Mouse (Mus musculus) gastrocnemius, adult 2 months (tissue): Measurements from ENCODE around the gene Ambra1. TPM values are rescaled to one million over a fixed set of nuclear protein-coding genes. Genes with fewer than 3 reads are reported as not detected.
A peak's percentile ranks its signal among the peaks of the same experiment; 100 is the strongest.

Source experiments
- DNase-seq: peaks from one replicate; pipeline ENCODE4 v3.0.0; 2022
- H3K27ac ChIP-seq: fragments of 200-600 bp; 2 replicates; pipeline ENCODE4 v1.8.1; 2022; ENCODE audit warnings: mild to moderate bottlenecking
- H3K4me3 ChIP-seq: fragments of 200-600 bp; 2 replicates; pipeline ENCODE4 v1.8.1; 2022; ENCODE audit warnings: mild to moderate bottlenecking, moderate library complexity
- CTCF ChIP-seq: fragments of 200-600 bp; IDR thresholded peaks from 2 replicates; pipeline ENCODE4 v1.8.1; 2022; ENCODE audit warnings: antibody characterized with exemption, mild to moderate bottlenecking, moderate library complexity
- intact Hi-C: fragments of 180-260 bp; cut with DNase I; formaldehyde crosslinking; loops from one replicate; pipeline ENCODE4 v1.15.1; 2025
- total RNA-seq, 2 experiments: library from RNA; stranded (reverse); gene quantifications; 2 replicates each; pipeline ENCODE4 v1.2.3; 2021

Gene Ambra1
- total RNA-seq, 2 experiments from 2014 or later: 16.7 to 18.1 TPM

- intact Hi-C loops: no loop called here
- DNase-seq: no peak
- Histone ChIP-seq H3K4me3 (no peak overlapping the region), H3K27ac (no peak overlapping the region)
- TF ChIP-seq CTCF: no peak
Measured at GRCm38 (mm10) chr2:91844085-91844484, 114.2 kb downstream of the Ambra1 start.

GRCm38 (mm10) chr2:91852446-91853191, 122.7 kb downstream of the Ambra1 start:
- intact Hi-C loops: no loop called here
- no peak for DNase-seq
- Histone ChIP-seq H3K4me3 (no peak overlapping the region), H3K27ac (no peak overlapping the region)
- no peak for TF ChIP-seq CTCF

- no peak for TF ChIP-seq CTCF
- Histone ChIP-seq H3K4me3 (no peak overlapping the region), H3K27ac (no peak overlapping the region)
- intact Hi-C loops: no loop called here
- DNase-seq: no peak
Measured at GRCm38 (mm10) chr2:91854575-91854974, 124.6 kb downstream of the Ambra1 start.

DNA sequence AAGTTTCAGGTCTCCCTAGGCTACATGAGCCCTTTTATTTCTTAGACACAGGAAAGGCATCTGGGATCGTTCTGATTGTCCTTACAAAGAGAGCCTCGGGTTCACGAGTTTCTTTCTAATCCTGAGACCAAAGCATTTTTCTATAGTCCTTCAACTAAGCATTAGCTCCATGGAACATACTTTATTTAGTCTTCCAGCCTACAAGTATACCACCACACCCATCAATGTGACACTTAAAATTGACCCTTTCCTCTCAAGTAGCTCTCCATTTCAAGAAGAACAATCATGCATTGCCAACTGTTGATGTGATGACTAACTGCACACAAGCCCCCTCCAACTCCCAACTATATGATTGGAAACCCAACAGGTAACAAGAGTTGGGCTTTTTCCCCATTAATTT, 127.0 kb downstream of the Ambra1 start:
- no peak overlapping the region for H3K27ac ChIP-seq
- H3K4me3 ChIP-seq: no peak overlapping the region
- intact Hi-C loops: no loop called here
- DNase-seq: no peak
- no peak for TF ChIP-seq CTCF

- DNase-seq: no peak
- Histone ChIP-seq H3K27ac (no peak overlapping the region), H3K4me3 (no peak overlapping the region)
- no peak for TF ChIP-seq CTCF
- intact Hi-C loops: no loop called here
Measured at GRCm38 (mm10) chr2:91859423-91859822, 129.5 kb downstream of the Ambra1 start.

DNA sequence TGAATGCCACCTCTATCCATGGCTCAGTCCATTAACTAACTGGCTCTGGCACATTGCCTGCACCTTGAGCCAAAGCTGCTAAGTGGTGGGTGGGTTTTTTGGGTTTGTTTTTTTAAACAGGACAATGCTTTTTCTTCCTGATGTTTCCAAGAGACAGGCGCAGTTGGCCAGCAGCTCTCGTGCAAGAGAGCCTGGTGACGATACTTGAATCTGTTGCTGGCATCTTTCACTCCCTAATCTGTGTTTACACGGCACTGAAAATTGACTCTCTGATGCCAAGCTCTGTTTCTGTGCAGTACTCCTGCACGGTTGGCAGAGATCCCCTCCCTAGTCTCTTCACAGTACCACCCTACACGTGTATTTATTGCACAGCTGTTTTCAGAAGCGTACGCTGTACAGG, 140.8 kb downstream of the Ambra1 start:
- peak; percentile 24 for DNase-seq
- intact Hi-C loops: no loop called here
- Histone ChIP-seq H3K4me3 (peak overlapping the region; percentile 28; the same call in 1 of the 2 replicates), H3K27ac (peak overlapping the region; percentile 29; the same call in 1 of the 2 replicates)
- no peak for TF ChIP-seq CTCF

- no peak overlapping the region for H3K4me3 ChIP-seq
- H3K27ac ChIP-seq: peak overlapping the region; percentile 29; the same call in 1 of the 2 replicates
- no peak for TF ChIP-seq CTCF
- intact Hi-C loops: no loop called here
- no peak for DNase-seq
Measured at GRCm38 (mm10) chr2:91871225-91871624, 141.3 kb downstream of the Ambra1 start.

DNA sequence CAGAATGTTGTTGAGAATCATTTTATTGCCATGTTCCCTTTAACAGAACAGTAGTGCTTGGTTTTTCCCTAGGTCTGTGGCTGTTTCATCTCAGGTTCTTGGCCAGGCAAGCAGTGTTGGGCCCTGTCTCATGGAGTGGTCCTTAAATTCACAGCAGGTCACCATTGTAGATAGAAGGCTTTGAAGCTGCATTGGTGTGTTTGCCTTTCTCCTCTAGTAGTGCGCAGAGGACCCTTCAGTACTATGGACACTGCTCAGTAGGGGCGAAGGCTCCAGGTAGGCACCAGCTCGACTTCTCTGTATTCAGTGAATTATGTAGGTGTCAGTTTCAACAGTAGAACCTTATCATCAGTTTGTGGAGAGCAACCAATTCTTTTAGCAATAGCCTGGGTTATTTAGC, 142.7 kb downstream of the Ambra1 start:
- no peak overlapping the region for H3K27ac ChIP-seq
- H3K4me3 ChIP-seq: no peak overlapping the region
- no peak for TF ChIP-seq CTCF
- intact Hi-C loops: no loop called here
- DNase-seq: no peak

GRCm38 (mm10) chr2:91876000-91876805, 146.3 kb downstream of the Ambra1 start:
- TF ChIP-seq CTCF: no peak
- Histone ChIP-seq H3K4me3 (peak overlapping the region; percentile 56), H3K27ac (peak overlapping the region; percentile 57)
- intact Hi-C loops: no loop called here
- DNase-seq: no peak

DNA sequence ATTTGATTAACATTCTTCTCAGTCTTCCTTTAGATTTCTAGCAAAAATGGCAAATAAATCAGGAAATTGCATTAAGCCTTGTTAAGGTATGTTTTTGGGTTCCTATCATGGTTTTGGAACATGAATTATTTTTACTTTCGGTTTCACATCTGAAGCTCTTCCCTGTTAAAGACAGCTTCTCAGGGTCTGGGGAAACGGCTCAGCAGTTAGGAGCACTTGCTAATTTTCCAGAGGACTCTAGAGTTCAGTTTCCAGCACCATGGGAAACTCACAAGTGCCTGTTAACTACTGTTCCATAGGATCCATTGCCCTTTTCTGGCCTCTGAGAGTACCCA, 146.8 kb downstream of the Ambra1 start:
- peak overlapping the region; percentile 56 for H3K4me3 ChIP-seq
- intact Hi-C loops: no loop called here
- TF ChIP-seq CTCF: no peak
- peak overlapping the region; percentile 57 for H3K27ac ChIP-seq
- no peak for DNase-seq

GRCm38 (mm10) chr2:91878387-91879180, 148.7 kb downstream of the Ambra1 start:
- no peak overlapping the region for H3K27ac ChIP-seq
- no peak for TF ChIP-seq CTCF
- intact Hi-C loops: no loop called here
- DNase-seq: no peak
- no peak overlapping the region for H3K4me3 ChIP-seq

DNA sequence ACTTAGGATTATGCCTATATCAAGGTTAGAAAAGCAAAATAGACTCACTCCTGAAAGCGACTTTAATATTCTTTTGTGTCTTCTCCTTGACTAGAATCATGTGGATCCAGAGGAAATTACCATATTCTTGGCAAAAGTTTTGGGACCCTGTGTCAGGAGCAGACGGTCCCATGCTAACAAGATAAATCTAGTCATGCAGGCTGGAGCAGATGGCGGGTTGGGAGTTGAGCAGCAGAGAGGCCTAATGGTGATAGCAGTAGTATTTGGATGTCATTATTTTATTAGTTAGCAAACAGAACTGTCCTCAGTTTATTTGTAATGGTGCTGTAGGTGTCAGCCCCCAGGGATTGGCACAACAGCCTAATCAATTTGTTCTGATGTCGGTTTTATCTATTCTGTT, 154.0 kb downstream of the Ambra1 start:
- no peak for DNase-seq
- no peak overlapping the region for H3K4me3 ChIP-seq
- TF ChIP-seq CTCF: no peak
- intact Hi-C loops: no loop called here
- H3K27ac ChIP-seq: no peak overlapping the region

DNA sequence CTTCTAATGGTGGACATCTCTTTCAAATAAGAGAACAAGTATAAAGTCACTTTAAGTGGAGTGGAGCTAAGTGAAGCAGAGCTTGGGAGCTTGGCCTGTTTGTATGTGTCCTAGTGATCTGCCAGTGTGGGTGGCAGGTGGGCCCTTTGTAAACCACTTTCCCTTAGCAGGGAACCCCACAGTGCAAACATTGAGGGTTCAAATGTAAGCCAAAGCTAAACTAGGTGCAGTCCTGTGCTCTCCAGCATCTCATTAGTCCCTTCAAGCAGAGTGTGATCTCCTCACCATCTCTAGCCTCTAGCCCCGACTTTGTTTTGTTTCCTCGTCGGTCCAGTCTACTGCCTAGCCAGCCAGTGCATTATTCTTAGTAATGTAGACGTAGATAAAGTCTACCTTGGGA, 154.7 kb downstream of the Ambra1 start:
- H3K4me3 ChIP-seq: no peak overlapping the region
- DNase-seq: no peak
- TF ChIP-seq CTCF: no peak
- no peak overlapping the region for H3K27ac ChIP-seq
- intact Hi-C loops: no loop called here
